Mouse (Mus musculus): ENCODE measurements at regions not wholly inside any gene's neighbourhood (a gene's known extent, or its start where the extent isn't known, plus 50 kb on each side); places are given as distances from the start of the nearest gene placed in this dataset.
"Not testable (repeated sequence)": the region's sequence is repeated elsewhere in the genome, so short reads cannot be mapped to it uniquely, and the experiment has no call there.

DNA sequence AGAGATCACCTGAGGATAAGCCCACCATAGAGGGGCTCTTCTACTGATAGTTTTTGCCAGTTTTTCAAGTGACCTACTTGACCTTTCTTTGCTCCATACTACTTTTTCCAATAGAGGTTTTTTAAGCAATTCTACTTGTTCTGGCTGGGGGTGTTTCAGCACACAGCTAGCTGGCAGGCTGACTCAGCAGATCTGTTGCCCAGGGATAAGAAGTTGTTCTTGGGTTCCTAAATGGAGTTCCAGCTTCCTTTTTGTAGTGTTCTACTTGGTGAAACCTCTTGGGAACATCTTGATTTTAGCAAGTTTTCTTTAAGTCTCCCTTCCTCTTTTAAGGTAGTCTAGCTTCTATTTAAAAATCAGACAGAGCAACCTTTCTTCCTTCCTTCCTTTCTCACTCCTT is 61.0 kb downstream of the 4930474N05Rik start:
- no peak for DNase-seq

GRCm38 (mm10) chr14:36156175-36156574 is 61.5 kb downstream of the 4930474N05Rik start:
- DNase-seq = no peak

DNA sequence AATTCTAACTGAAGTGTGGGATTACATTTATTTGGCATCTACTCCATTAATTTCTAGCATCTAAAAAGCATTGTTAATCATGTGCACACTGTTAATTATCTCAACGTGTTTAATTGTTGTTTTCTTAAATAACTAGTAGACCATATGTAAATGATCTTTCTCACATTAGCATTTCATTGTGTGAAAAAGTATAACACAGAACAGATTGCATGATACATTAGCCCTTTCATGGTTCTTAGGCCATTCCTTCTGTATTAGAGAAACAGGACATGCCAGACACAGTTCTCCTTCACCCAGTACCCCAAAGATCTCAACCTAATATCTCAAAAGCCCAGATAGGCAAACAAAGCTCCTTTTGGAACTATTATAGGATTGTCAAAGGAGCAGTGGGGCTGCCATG is 89.0 kb downstream of the 4930474N05Rik start:
- DNase-seq = no peak

- DNase-seq = no peak
Measured at GRCm38 (mm10) chr14:36196517-36196916, 101.8 kb downstream of the 4930474N05Rik start.

DNA sequence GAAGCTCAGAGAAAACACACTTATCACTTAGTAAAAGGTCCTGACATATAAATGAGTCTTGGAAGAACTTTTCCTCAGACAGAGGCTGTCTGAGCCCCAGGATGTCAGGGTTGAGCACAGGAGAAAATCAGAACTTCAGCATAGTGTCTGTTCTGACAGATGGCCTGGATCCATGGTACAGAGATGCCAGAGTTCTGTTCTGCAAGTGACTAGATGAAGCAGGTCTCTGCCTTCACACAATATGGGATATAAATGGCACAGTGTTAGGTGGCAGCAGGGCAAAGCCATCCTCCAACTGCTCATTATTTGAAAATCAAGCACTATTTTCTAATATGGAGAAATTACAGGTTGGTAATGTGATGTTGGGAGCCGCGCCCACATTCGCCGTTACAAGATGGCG is 103.7 kb downstream of the 4930474N05Rik start:
- no peak for DNase-seq

DNA sequence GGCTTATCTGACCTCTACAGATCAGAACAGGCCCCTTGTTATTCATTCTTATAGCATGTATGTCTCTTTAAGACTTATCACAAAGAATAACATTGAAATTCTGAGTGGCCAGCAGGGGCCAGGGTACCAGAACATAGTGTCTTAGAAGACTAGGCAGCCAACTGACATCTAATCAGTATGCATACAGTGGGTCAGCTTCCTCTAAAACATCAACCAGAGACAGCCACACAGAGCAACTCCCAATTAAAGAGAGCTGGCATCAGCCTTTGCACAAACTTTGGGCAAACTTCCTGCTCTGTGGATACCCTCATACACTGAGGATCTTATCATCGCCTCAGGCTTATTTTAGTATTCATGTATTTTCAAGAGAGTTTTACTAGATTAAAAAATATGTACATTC is 109.1 kb downstream of the 4930474N05Rik start:
- DNase-seq = no peak

DNA sequence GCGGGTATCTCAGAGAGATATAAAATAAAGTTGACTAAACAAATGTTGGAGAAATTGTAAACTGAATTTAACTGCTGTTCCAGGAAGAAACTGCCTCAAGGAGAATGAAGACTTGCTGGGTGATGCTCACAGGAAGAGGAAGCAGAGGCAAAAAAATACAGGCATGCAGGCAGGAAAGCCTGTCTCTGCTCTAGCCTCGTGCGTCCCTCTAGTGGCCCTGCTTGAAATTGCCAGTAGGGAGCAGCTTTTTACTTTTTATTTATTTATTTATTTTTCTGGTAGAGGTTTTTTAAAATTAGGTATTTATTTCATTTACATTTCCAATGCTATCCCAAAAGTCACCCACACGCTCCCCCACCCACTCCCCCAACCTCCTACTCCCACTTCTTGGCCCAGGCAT is 118.1 kb downstream of the 4930474N05Rik start:
- peak; percentile 63 for DNase-seq

- DNase-seq = no peak
Measured at GRCm38 (mm10) chr14:36245849-36246248, 151.1 kb downstream of the 4930474N05Rik start.

DNA sequence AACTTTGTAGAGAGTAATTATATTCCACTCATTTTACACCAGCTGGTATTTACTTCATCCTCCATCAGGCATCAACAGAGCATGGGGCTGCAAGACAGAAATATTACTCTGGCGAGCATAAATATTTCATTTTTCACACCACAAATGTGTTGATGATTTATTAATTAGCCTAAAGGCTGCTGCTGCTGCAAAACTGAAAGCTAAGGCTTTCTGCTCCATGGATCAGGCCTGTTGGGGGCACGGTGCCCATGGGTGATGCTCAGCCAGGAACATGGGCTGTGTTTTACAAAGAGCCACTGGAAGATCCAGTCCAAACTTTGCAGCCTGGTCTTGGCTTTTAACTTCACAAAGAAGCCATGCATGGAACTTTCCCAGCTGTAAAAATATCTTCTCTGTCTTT is 167.4 kb downstream of the 4930474N05Rik start:
- DNase-seq = peak; percentile 4

DNA sequence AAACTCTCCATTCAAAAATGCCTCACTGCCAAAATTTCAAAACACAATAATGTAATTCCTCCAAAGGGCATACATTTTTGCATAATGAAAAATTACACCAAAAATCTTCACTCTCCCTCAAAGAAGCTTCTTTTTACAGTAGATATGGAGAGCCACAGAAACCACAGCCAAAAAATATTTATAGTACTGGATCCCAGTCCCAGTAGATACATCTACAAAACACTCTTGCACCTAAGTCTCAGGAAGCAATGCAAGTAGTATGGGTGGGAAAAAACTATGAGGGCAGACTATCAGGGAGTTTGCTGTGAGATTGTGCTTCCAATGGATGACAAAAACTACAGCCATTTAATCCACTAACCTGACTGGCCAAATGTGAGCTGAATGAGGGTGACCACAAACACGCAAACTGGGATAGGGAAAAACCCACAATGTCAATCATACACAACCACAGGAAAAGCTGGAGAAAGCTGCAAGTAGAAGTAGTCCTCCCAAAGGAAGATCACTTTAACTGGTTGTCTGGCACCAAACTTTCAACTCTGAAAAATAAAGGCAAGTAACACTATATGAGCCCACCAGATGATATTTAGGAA is 189.2 kb downstream of the 4930474N05Rik start:
- no peak for DNase-seq

- no peak for DNase-seq
Measured at GRCm38 (mm10) chr14:36288697-36289286, 194.1 kb downstream of the 4930474N05Rik start.

- no peak for DNase-seq
Measured at GRCm38 (mm10) chr14:36310324-36310723, 215.6 kb downstream of the 4930474N05Rik start.

GRCm38 (mm10) chr14:36314673-36315072 is 220.0 kb downstream of the 4930474N05Rik start:
- not testable (repeated sequence) for DNase-seq

- no peak for DNase-seq
Measured at GRCm38 (mm10) chr14:36316418-36317111, 221.8 kb downstream of the 4930474N05Rik start.

- peak; percentile 6 for DNase-seq
Measured at GRCm38 (mm10) chr14:36328258-36328891, 233.7 kb downstream of the 4930474N05Rik start.

GRCm38 (mm10) chr14:36340832-36341231 is 246.1 kb downstream of the 4930474N05Rik start:
- no peak for DNase-seq
